Mouse (Mus musculus) hindbrain, embryonic 11.5 days (tissue): ENCODE data around the gene Tprn. TPM values are rescaled to one million over a fixed set of nuclear protein-coding genes. Genes with fewer than 3 reads are reported as not detected.
A peak's percentile ranks its signal among the peaks of the same experiment; 100 is the strongest.

Experiments
- ATAC-seq: fragments of 200-750 bp; cut with Nextera tagmentation; 2 replicates; pipeline ENCODE4 v1.8.0; 2017; ENCODE audit warnings: mild to moderate bottlenecking, moderate TSS enrichment, moderate library complexity; ENCODE audit not compliant: low FRiP score
- DNase-seq: peaks from one replicate; pipeline ENCODE4 v3.0.0-alpha.2; 2015; ENCODE audit warnings: low spot score
- H3K27ac ChIP-seq: fragments of 300-500 bp; sonication (generic); 2 replicates; pipeline ENCODE4 v1.5.1; 2014; ENCODE audit warnings: mild to moderate bottlenecking, low read depth, low read length
- H3K27me3 ChIP-seq: fragments of 300-500 bp; sonication (generic); 2 replicates; pipeline ENCODE4 v1.6.1; 2014; ENCODE audit warnings: mild to moderate bottlenecking, low read length, moderate library complexity, mixed read lengths; ENCODE audit not compliant: control insufficient read depth, insufficient read depth
- H3K36me3 ChIP-seq: fragments of 300-500 bp; sonication (generic); 2 replicates; pipeline ENCODE4 v1.6.1; 2014; ENCODE audit warnings: mild to moderate bottlenecking, low read length, moderate library complexity, mixed read lengths; ENCODE audit not compliant: control insufficient read depth, insufficient read depth
- H3K4me1 ChIP-seq: fragments of 300-500 bp; sonication (generic); replicated peaks from 2 replicates; pipeline ENCODE4 v1.6.1; 2014; ENCODE audit warnings: low read length, mixed read lengths; ENCODE audit not compliant: control insufficient read depth, insufficient read depth
- H3K4me2 ChIP-seq: fragments of 300-500 bp; sonication (generic); replicated peaks from 2 replicates; pipeline ENCODE4 v1.6.1; 2014; ENCODE audit warnings: mild to moderate bottlenecking, low read depth, low read length
- H3K4me3 ChIP-seq: fragments of 300-500 bp; sonication (generic); 2 replicates; pipeline ENCODE4 v1.5.1; 2014; ENCODE audit warnings: low read depth, low read length
- H3K9ac ChIP-seq: fragments of 300-500 bp; sonication (generic); 2 replicates; pipeline ENCODE4 v1.6.1; 2014; ENCODE audit warnings: low read depth, low read length
- H3K9me3 ChIP-seq: fragments of 300-500 bp; sonication (generic); 2 replicates; pipeline ENCODE4 v1.6.1; 2016; ENCODE audit warnings: low read length; ENCODE audit not compliant: control insufficient read depth
- WGBS: fragments of 180-500 bp; shearing (Covaris S2); extraction: QIAGEN DNeasy Blood & Tissue Kit; methylation state at CpG from one replicate; pipeline ENCODE4 v1.1.7; 2014; 5-methylcytosine and 5-hydroxymethylcytosine counted together
- polyA plus RNA-seq: library from polyadenylated mRNA; unstranded; fragments of >200 nt; fragmentation: Nextera tagmentation; extraction: Ambion mirVana; gene quantifications from 2 replicates; pipeline ENCODE4 v1.2.1, GENCODE M21; 2014

The Tprn gene
- polyA plus RNA-seq, 1 experiment from 2014 or later, result 4.5 TPM

GRCm38 (mm10) chr2:25291184-25292053, 29.0 kb downstream of the Tprn start:
- Histone ChIP-seq H3K9me3 (no peaks in the 10 kb centered on the region), H3K27me3 (peaks cover 65% of the 10 kb centered on the region), H3K4me1 (peaks cover 5% of the 10 kb centered on the region; the same call in 1 of the 2 replicates), H3K9ac (no peak overlapping the region), H3K36me3 (no peaks in the 10 kb centered on the region), H3K4me3 (peak overlapping the region; percentile 25; the same call in 1 of the 2 replicates), H3K4me2 (peak overlapping the region; percentile 44), H3K27ac (no peak overlapping the region)
- peak; percentile 11; the same call in 1 of the 2 replicates for ATAC-seq
- WGBS, result 7% methylated on average over 31 of the region's 32 CpGs
- peak; percentile 18 for DNase-seq

- peak overlapping the region; percentile 25 for H3K4me3 ChIP-seq
- H3K9ac ChIP-seq, result peak overlapping the region; percentile 23; the same call in 1 of the 2 replicates
- H3K4me1 ChIP-seq, result peaks cover 5% of the 10 kb centered on the region; the same call in 1 of the 2 replicates
- ATAC-seq, result peak; percentile 7; the same call in 1 of the 2 replicates
- H3K4me2 ChIP-seq, result peak overlapping the region; percentile 44
- no peaks in the 10 kb centered on the region for H3K36me3 ChIP-seq
- DNase-seq, result peak; percentile 31
- WGBS, result 6% methylated on average over 42 of the region's 43 CpGs
- peaks cover 64% of the 10 kb centered on the region for H3K27me3 ChIP-seq
- no peak overlapping the region for H3K27ac ChIP-seq
- H3K9me3 ChIP-seq, result no peaks in the 10 kb centered on the region
These were observed 29.7 kb downstream of the Tprn start for GRCm38 (mm10) chr2:25292054-25292544.

- H3K27me3 ChIP-seq, result peaks cover 67% of the 10 kb centered on the region
- no peak overlapping the region for H3K9ac ChIP-seq
- H3K36me3 ChIP-seq, result no peaks in the 10 kb centered on the region
- WGBS, result 0% methylated on average over 1 of the region's 1 CpGs
- no peaks in the 10 kb centered on the region for H3K9me3 ChIP-seq
- H3K4me1 ChIP-seq, result peaks cover 5% of the 10 kb centered on the region; the same call in 1 of the 2 replicates
- H3K4me3 ChIP-seq, result no peak overlapping the region
- no peak overlapping the region for H3K27ac ChIP-seq
- no peak overlapping the region for H3K4me2 ChIP-seq
- DNase-seq (peak; percentile 93), ATAC-seq (no peak)
These were observed 30.4 kb downstream of the Tprn start for GRCm38 (mm10) chr2:25292856-25293255.

- Histone ChIP-seq H3K4me2 (no peak overlapping the region), H3K9ac (no peak overlapping the region), H3K4me1 (peaks cover 5% of the 10 kb centered on the region; the same call in 1 of the 2 replicates), H3K4me3 (no peak overlapping the region), H3K27me3 (peaks cover 58% of the 10 kb centered on the region), H3K9me3 (no peaks in the 10 kb centered on the region), H3K27ac (no peak overlapping the region), H3K36me3 (no peaks in the 10 kb centered on the region)
- DNase-seq, result no peak
- WGBS, result 77% methylated on average over 9 of the region's 9 CpGs
- no peak for ATAC-seq
These were observed 31.3 kb downstream of the Tprn start for GRCm38 (mm10) chr2:25293706-25294105.

GRCm38 (mm10) chr2:25297093-25297492, 34.7 kb downstream of the Tprn start:
- H3K27me3 ChIP-seq, result peaks cover 24% of the 10 kb centered on the region
- no peak for ATAC-seq

GRCm38 (mm10) chr2:25298046-25298445, 35.6 kb downstream of the Tprn start:
- DNase-seq (no peak), ATAC-seq (no peak)
- no peaks in the 10 kb centered on the region for H3K9me3 ChIP-seq
- H3K4me1 ChIP-seq, result no peaks in the 10 kb centered on the region
- WGBS, result 85% methylated on average over 10 of the region's 10 CpGs
- peaks cover 15% of the 10 kb centered on the region for H3K27me3 ChIP-seq
- H3K4me2 ChIP-seq, result no peak overlapping the region
- no peak overlapping the region for H3K27ac ChIP-seq
- H3K9ac ChIP-seq, result no peak overlapping the region
- no peak overlapping the region for H3K4me3 ChIP-seq
- H3K36me3 ChIP-seq, result no peaks in the 10 kb centered on the region

More at GRCm38 (mm10) chr2:25297093-25297492, 34.7 kb downstream of the Tprn start:
- no peaks in the 10 kb centered on the region for H3K9me3 ChIP-seq
- H3K27ac ChIP-seq, result no peak overlapping the region
- no peak overlapping the region for H3K4me3 ChIP-seq
- DNase-seq, result no peak
- peaks cover under 1% of the 10 kb centered on the region; the same call in 1 of the 2 replicates for H3K4me1 ChIP-seq
- H3K36me3 ChIP-seq, result no peaks in the 10 kb centered on the region
- no peak overlapping the region for H3K9ac ChIP-seq
- no peak overlapping the region for H3K4me2 ChIP-seq
- 78% methylated on average over 8 of the region's 8 CpGs for WGBS

GRCm38 (mm10) chr2:25303452-25303851, 41.0 kb downstream of the Tprn start:
- no peaks in the 10 kb centered on the region for H3K9me3 ChIP-seq
- H3K36me3 ChIP-seq, result no peaks in the 10 kb centered on the region
- H3K9ac ChIP-seq, result no peak overlapping the region
- ATAC-seq (no peak), DNase-seq (no peak)
- WGBS, result 76% methylated on average over 3 of the region's 3 CpGs
- H3K4me1 ChIP-seq, result peaks cover 3% of the 10 kb centered on the region; the same call in 1 of the 2 replicates
- H3K27me3 ChIP-seq, result peaks cover 15% of the 10 kb centered on the region
- H3K4me3 ChIP-seq, result no peak overlapping the region
- H3K27ac ChIP-seq, result no peak overlapping the region
- no peak overlapping the region for H3K4me2 ChIP-seq

GRCm38 (mm10) chr2:25303931-25304656, 41.7 kb downstream of the Tprn start:
- no peak for DNase-seq
- Histone ChIP-seq H3K36me3 (no peaks in the 10 kb centered on the region), H3K4me2 (peak overlapping the region; percentile 63; the same call in 1 of the 2 replicates), H3K9ac (no peak overlapping the region), H3K4me3 (peak overlapping the region; percentile 36; the same call in 1 of the 2 replicates), H3K27me3 (peaks cover 20% of the 10 kb centered on the region), H3K27ac (no peak overlapping the region), H3K9me3 (no peaks in the 10 kb centered on the region), H3K4me1 (peaks cover 3% of the 10 kb centered on the region; the same call in 1 of the 2 replicates)
- WGBS, result 75% methylated on average over 7 of the region's 7 CpGs
- no peak for ATAC-seq
